Mouse (Mus musculus) brain, adult 2 months (tissue): ENCODE results near the gene Gm9803.

Source experiments
- DNase-seq: peaks from one replicate; pipeline ENCODE4 v3.0.0; 2011; ENCODE audit warnings: low read depth, low spot score

Gene Gm9803

DNA sequence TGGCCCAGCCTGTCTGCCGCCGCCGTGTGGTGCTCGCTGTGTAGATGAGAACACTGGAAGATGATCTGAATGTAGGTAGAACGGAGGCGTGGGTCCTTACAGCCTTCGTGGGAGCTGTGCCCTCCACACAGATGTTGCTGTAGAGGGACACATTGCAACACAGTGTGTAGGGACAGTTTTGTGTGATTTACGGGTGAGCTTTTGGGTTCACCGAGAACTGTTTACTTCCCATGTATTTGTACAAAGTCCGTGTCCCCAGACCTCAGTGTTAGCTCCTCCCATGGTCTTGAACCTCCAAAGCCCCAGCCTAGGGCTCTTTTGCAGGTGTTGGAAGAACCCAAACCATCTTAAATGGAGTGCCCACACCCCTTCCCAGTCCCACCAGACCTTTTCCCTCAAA, 10.9 kb upstream of the Gm9803 start:
- DNase-seq: no peak

- DNase-seq: peak; percentile 23
Observed at GRCm38 (mm10) chr10:43516992-43517660, 6.8 kb upstream of the Gm9803 start.

DNA sequence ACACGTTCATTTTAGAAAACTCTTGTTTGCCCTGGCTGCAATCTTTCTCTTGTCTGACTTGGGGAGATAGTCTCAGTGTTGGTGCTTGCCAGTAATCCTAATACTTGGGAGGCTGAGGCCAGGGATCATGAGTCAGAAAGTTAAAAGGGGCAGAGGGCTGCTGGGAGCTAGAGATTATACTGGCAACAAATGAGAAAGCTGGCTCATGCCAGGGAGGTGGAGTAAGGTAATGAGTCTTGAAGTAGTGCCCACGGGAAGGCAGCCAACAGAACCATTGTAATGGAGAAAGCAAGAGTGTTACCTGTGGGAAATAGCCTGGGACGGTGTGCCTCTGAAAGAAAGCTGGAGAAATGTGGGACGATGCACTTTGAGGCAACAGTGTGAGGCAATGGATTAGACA, 6.0 kb upstream of the Gm9803 start:
- peak; percentile 19 for DNase-seq

DNA sequence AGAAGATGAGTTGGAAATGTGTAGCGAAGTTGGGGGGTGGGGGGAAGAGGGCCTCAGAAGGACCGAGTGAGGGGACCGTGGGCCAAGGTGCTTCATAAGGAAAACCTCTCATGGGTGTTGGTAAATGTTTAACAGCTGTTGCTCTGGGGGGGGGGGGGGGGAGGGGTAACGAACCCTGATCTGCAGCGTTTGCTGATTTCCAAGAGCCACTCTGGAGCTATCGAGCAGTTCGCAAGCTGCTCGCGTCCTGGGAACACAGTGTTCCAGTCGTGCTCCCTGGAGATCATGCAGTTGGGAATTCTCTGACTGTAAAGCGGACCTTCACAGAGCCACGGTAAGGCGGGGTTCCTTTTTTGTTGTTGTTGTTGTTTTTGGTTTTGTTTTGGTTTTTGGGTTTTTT, 5.5 kb upstream of the Gm9803 start:
- DNase-seq: no peak

- DNase-seq: no peak
Observed at GRCm38 (mm10) chr10:43519977-43520376, 3.9 kb upstream of the Gm9803 start.

DNA sequence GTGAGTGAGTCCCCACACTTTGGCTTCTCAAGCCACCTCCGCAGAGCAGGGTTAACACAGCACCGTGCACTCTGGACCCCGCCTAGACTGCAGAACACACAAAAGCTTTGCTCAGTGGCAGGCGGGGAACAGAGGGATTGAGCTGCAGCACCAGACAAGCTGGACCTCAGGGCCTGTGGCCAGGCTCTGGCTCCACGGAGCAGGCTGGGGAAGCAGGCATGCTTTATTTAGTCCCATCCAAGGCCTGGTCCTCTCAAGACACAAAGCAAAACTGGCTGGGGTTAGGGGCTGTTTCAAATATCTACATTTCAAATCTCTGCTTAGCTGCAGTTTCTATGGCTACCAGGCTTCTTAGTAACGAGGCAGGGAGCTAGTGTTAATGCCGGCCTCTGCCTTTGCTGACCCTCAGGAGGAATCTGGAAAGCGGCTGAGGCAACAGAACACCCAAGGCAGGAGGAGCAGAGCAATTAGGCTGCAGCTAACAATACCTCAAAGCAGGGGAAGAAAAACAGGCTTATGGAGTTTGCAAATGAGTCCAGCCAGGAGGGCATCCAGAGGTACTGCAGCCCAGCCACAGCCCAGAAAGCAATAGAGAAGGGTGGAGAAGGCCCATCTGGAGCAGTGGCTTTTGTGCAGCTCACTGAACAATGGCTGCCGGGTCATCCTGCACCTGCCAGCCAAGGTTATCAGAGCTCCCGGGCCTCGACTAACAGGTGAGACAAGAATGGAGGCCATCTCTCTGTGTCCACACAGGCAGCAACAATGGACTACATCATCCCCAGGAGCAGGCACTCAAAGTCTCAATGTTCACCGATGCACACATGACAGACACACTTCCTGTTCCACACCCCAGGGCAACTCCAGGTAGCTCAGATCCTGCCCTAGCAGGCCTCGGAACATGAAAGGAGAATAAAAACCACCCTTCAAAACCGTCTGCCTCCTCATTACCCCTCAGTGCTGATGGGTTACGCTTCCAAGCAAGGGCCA, 3.7 kb downstream of the Gm9803 start:
- DNase-seq: peak; percentile 31

DNA sequence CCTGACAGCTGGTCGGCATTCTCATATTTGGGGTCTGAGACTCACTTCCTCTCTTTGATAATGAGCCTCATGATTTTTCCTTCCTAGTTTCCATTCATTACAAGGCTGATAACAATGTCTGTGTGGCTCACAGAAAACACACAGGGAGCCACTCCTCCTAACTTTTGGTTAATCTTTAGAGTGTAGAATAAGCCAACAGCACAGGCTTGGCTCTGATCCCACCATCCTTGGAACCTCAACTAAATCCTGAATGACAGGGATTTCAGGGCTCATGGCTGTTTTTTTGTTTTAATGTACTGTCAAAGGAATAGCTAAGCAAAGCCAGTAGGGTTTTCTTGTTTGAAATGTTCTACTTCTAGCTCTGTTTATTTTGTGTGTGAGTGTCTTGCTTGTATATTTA, 10.5 kb downstream of the Gm9803 start:
- no peak for DNase-seq

GRCm38 (mm10) chr10:43537652-43538051, 13.8 kb downstream of the Gm9803 start:
- no peak for DNase-seq

DNA sequence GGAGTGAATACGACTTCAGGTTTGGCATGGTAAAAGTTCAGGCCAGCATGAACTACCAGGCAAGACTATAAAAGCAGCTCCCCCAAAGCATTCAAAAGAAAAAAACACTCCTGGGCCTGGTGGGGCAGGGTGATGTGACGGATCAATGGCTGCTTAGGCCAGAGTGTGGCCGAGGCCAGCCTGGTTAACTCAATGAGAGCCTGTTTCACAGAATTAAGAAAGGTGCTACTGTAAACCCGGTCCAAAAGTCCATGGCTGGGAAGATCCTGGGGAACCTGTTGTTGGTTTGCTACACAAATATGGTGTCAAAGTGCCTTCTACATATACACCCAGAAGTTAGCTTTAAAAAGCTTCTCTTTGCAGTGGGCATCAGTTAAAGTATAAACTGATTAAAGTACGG, 14.9 kb downstream of the Gm9803 start:
- no peak for DNase-seq

DNA sequence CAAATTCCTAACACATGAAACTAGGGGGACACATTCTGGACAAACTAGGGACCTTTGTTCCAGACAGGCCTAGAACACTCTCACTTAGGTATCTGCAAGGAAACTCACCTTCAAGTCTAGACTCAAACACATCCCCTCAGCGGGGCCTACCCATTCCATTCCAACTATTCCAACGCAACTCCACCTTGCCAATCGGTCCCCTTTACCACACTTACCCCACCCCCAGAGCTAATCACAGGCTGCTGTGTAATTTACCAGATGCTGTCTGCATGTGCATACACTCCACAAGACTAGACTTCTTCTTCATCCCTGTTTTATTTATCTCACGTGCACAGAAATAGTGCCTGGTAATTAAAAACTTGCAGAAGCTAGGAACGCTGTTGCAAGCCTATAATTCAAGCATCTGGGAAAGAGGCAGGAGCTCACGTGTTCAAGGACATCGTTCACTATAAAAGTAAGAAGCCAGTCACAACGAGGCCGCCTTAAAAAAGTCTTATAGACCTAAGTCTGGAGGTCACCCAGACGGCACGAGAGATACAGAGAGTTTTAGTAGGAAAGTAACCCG, 15.9 kb downstream of the Gm9803 start:
- DNase-seq: peak; percentile 36

- peak; percentile 99 for DNase-seq
Observed at GRCm38 (mm10) chr10:43540442-43541152, 16.7 kb downstream of the Gm9803 start, which contains the start of gene 1700021F05Rik. Gene 1700021F05Rik, minus strand, starts transcription at chr10:43540994.

DNA sequence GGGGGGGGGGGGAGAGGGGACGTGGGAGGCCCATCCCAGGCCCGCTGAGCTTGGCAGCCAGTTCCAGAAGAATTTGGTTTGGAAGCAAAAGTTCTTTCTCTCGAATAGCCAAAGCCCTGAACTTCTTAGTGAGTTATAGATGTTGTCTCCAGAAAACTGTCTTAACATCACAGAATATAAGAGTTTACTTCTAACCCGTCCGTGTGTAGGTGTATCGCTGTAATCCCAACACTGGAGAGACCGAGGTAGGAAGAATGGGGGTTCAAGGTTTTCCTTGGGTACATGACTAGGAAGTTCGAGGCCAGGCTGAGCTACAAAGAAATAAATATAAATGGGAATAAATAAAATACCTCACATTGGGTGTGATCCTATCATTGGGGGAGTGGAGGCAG, 17.3 kb downstream of the Gm9803 start:
- DNase-seq: no peak

GRCm38 (mm10) chr10:43549411-43549810, 25.5 kb downstream of the Gm9803 start:
- no peak for DNase-seq

DNA sequence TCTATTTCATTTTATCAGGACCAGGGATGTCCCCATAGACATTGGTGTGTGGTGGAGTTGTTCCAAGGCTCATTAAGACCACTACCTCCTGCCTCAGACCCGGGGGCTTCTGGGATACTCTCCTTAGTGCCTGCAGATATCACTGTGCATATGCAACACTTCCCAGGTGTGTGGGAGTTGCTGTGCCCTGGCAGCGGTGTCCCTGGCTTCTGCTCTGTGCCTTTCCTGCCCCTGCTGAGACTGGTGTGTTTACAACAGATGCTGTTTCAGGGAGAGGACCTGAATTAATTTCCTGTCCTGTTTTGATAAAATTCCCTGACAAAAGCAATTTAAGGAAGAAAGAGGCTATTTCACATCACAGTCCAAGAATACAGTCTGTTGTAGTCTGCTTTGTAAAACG, 27.0 kb downstream of the Gm9803 start:
- no peak for DNase-seq

GRCm38 (mm10) chr10:43551388-43551787, 27.5 kb downstream of the Gm9803 start:
- no peak for DNase-seq

GRCm38 (mm10) chr10:43557630-43558165, 33.8 kb downstream of the Gm9803 start:
- DNase-seq: no peak

- no peak for DNase-seq
Observed at GRCm38 (mm10) chr10:43559313-43559712, 35.4 kb downstream of the Gm9803 start.

- DNase-seq: no peak
Observed at GRCm38 (mm10) chr10:43560765-43561164, 36.9 kb downstream of the Gm9803 start.

GRCm38 (mm10) chr10:43561311-43561710, 37.4 kb downstream of the Gm9803 start:
- no peak for DNase-seq
